Mouse (Mus musculus) kidney, embryonic 14.5 days (tissue): ENCODE data around the gene Eps8. TPM values are rescaled to one million over a fixed set of nuclear protein-coding genes. Genes with fewer than 3 reads are reported as not detected.
"Not testable (repeated sequence)": the region's sequence is repeated elsewhere in the genome, so short reads cannot be mapped to it uniquely, and the experiment has no call there.

Source experiments
- ATAC-seq: fragments of 200-750 bp; cut with Nextera tagmentation; 2 replicates; pipeline ENCODE4 v1.8.0; 2017; ENCODE audit warnings: moderate number of reproducible peaks, mild to moderate bottlenecking, moderate TSS enrichment, moderate library complexity; ENCODE audit not compliant: low FRiP score, low TSS enrichment
- H3K27ac ChIP-seq: fragments of 300-500 bp; sonication (generic); 2 replicates; pipeline ENCODE4 v1.5.1; 2014; ENCODE audit warnings: low read depth, mild to moderate bottlenecking, low read length, moderate library complexity, mixed read lengths
- H3K27me3 ChIP-seq: fragments of 300-500 bp; sonication (generic); 2 replicates; pipeline ENCODE4 v1.6.1; 2014; ENCODE audit warnings: mild to moderate bottlenecking, low read length; ENCODE audit not compliant: control insufficient read depth, insufficient read depth
- H3K36me3 ChIP-seq: fragments of 300-500 bp; sonication (generic); 2 replicates; pipeline ENCODE4 v1.6.1; 2014; ENCODE audit warnings: low read length, mixed read lengths; ENCODE audit not compliant: control insufficient read depth, insufficient read depth
- H3K4me1 ChIP-seq: fragments of 300-500 bp; sonication (generic); 2 replicates; pipeline ENCODE4 v1.6.1; 2014; ENCODE audit warnings: low read length, mixed read lengths; ENCODE audit not compliant: control insufficient read depth, insufficient read depth
- H3K4me2 ChIP-seq: fragments of 300-500 bp; sonication (generic); replicated peaks from 2 replicates; pipeline ENCODE4 v1.6.1; 2014; ENCODE audit warnings: low read depth, mild to moderate bottlenecking, low read length
- H3K4me3 ChIP-seq: fragments of 300-500 bp; sonication (generic); 2 replicates; pipeline ENCODE4 v1.5.1; 2014; ENCODE audit warnings: mild to moderate bottlenecking, low read length
- H3K9ac ChIP-seq: fragments of 300-500 bp; sonication (generic); 2 replicates; pipeline ENCODE4 v1.6.1; 2014; ENCODE audit warnings: low read depth, mild to moderate bottlenecking, low read length, moderate library complexity
- H3K9me3 ChIP-seq: fragments of 300-500 bp; sonication (generic); 2 replicates; pipeline ENCODE4 v1.6.1; 2016; ENCODE audit warnings: low read length; ENCODE audit not compliant: control insufficient read depth
- WGBS: fragments of 180-500 bp; shearing (Covaris S2); extraction: QIAGEN DNeasy Blood & Tissue Kit; methylation state at CpG from one replicate; pipeline ENCODE4 v1.1.7; 2014; 5-methylcytosine and 5-hydroxymethylcytosine counted together
- polyA plus RNA-seq: library from polyadenylated mRNA; unstranded; fragments of >200 nt; fragmentation: Nextera tagmentation; extraction: Ambion mirVana; gene quantifications from 2 replicates; pipeline ENCODE4 v1.2.1, GENCODE M21; 2014

Gene Eps8
- polyA plus RNA-seq, 1 experiment from 2014 or later: 28.5 TPM

DNA sequence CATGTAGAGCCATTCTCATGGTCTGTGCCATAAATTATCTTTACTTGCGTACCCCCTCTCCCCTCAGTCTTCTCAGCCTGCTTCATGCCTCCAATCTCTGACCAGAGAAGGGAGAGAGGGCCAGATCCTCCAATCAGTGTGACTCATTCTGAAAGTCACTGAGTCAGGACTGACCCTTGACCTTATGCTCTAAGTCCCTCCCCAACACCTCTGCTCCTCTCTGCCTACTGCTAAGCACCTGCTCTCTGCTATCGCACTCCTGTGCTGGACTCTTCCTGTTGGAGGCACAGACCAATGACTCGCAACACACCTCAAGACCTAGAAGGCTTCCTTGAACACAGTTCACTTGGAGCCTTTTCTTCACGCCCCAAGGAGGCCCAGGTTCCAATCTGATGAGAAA is 162.1 kb downstream of the Eps8 start:
- Histone ChIP-seq H3K9me3 (no peaks in the 10 kb centered on the region), H3K36me3 (no peaks in the 10 kb centered on the region), H3K4me3 (no peak overlapping the region), H3K4me1 (no peaks in the 10 kb centered on the region), H3K4me2 (no peak overlapping the region), H3K27me3 (no peaks in the 10 kb centered on the region), H3K27ac (no peak overlapping the region), H3K9ac (no peak overlapping the region)
- ATAC-seq: no peak
- WGBS: 80% methylated on average over 4 of the region's 4 CpGs

GRCm38 (mm10) chr6:137491659-137492058 is 163.0 kb downstream of the Eps8 start:
- Histone ChIP-seq H3K9ac (no peak overlapping the region), H3K36me3 (no peaks in the 10 kb centered on the region), H3K4me3 (no peak overlapping the region), H3K4me1 (no peaks in the 10 kb centered on the region), H3K27ac (no peak overlapping the region), H3K9me3 (no peaks in the 10 kb centered on the region), H3K4me2 (no peak overlapping the region), H3K27me3 (no peaks in the 10 kb centered on the region)
- no peak for ATAC-seq
- WGBS: 55% methylated on average over 2 of the region's 2 CpGs

GRCm38 (mm10) chr6:137490115-137490514 is 164.6 kb downstream of the Eps8 start:
- WGBS: 91% methylated on average over 14 of the region's 14 CpGs
- Histone ChIP-seq H3K27ac (no peak overlapping the region), H3K9ac (no peak overlapping the region), H3K9me3 (no peaks in the 10 kb centered on the region), H3K4me2 (no peak overlapping the region), H3K27me3 (no peaks in the 10 kb centered on the region), H3K4me1 (no peaks in the 10 kb centered on the region), H3K36me3 (no peaks in the 10 kb centered on the region), H3K4me3 (no peak overlapping the region)
- ATAC-seq: no peak

GRCm38 (mm10) chr6:137487443-137487842 is 167.2 kb downstream of the Eps8 start:
- 45% methylated on average over 6 of the region's 6 CpGs for WGBS
- no peaks in the 10 kb centered on the region for H3K4me1 ChIP-seq

GRCm38 (mm10) chr6:137482891-137483290 is 171.8 kb downstream of the Eps8 start:
- Histone ChIP-seq H3K36me3 (no peaks in the 10 kb centered on the region), H3K4me1 (no peaks in the 10 kb centered on the region), H3K4me2 (no peak overlapping the region), H3K27ac (no peak overlapping the region), H3K9ac (no peak overlapping the region), H3K4me3 (no peak overlapping the region), H3K9me3 (no peaks in the 10 kb centered on the region), H3K27me3 (no peaks in the 10 kb centered on the region)
- ATAC-seq: no peak
- WGBS: 91% methylated on average over 7 of the region's 7 CpGs

More at GRCm38 (mm10) chr6:137487443-137487842, 167.2 kb downstream of the Eps8 start:
- H3K9me3 ChIP-seq: no peaks in the 10 kb centered on the region
- H3K27me3 ChIP-seq: no peaks in the 10 kb centered on the region
- H3K9ac ChIP-seq: no peak overlapping the region
- no peaks in the 10 kb centered on the region for H3K36me3 ChIP-seq
- H3K27ac ChIP-seq: no peak overlapping the region
- no peak for ATAC-seq
- H3K4me3 ChIP-seq: no peak overlapping the region
- H3K4me2 ChIP-seq: no peak overlapping the region

- WGBS: 91% methylated on average over 5 of the region's 5 CpGs
- H3K4me2 ChIP-seq, H3K9me3 ChIP-seq, H3K4me1 ChIP-seq, H3K9ac ChIP-seq, H3K27me3 ChIP-seq, H3K4me3 ChIP-seq, H3K27ac ChIP-seq, H3K36me3 ChIP-seq, ATAC-seq: not testable (repeated sequence)
These were observed 179.0 kb downstream of the Eps8 start for GRCm38 (mm10) chr6:137475695-137476094.

- H3K36me3 ChIP-seq: no peaks in the 10 kb centered on the region
- no peak overlapping the region for H3K4me3 ChIP-seq
- H3K9me3 ChIP-seq: peaks cover 4% of the 10 kb centered on the region; the same call in 1 of the 2 replicates
- 77% methylated on average over 1 of the region's 1 CpGs for WGBS
- peaks cover 7% of the 10 kb centered on the region for H3K4me1 ChIP-seq
- ATAC-seq: no peak
- no peak overlapping the region for H3K27ac ChIP-seq
- H3K27me3 ChIP-seq: no peaks in the 10 kb centered on the region
- H3K9ac ChIP-seq: no peak overlapping the region
- H3K4me2 ChIP-seq: no peak overlapping the region
These were observed 181.2 kb downstream of the Eps8 start for GRCm38 (mm10) chr6:137473433-137473832.

- H3K9me3 ChIP-seq: peaks cover 4% of the 10 kb centered on the region; the same call in 1 of the 2 replicates
- no peaks in the 10 kb centered on the region for H3K36me3 ChIP-seq
- no peak overlapping the region for H3K27ac ChIP-seq
- H3K27me3 ChIP-seq: no peaks in the 10 kb centered on the region
- H3K4me3 ChIP-seq: no peak overlapping the region
- peaks cover 7% of the 10 kb centered on the region for H3K4me1 ChIP-seq
- 87% methylated on average over 9 of the region's 9 CpGs for WGBS
- no peak overlapping the region for H3K9ac ChIP-seq
- ATAC-seq: no peak
- H3K4me2 ChIP-seq: no peak overlapping the region
These were observed 182.5 kb downstream of the Eps8 start for GRCm38 (mm10) chr6:137472129-137472528.

DNA sequence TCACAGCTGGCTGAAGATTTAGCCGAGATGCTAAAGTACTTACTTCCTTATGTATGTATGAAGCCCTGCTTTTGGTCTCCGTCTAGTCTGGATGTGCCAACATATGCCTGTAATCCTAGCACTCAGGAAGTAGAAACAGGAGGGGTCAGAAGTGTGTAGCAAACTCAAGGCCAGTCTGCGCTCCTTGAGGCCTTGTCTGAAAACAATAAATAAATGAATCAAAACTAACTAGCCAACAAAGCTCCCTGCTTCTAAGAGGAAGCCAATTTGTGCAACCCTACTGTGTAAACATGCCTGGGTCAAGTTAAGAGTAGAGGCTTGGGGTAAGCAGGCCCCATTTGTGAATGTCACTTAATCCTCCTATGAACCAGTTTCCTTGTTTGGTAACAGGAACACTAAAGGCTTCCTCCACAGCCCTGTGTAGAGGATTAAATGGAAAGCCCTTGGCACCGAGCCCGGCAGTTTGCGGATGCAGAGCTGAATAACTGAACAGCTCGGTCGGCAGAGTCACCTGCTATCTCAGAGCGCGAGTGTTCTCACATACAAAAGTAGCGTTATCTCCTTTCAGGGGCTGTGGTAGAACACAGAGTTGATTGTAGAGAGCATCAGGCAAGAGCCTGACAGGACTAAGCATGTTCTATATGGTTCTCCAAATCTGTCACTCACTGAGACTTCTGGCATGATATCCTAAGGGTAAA is 183.6 kb downstream of the Eps8 start:
- WGBS: 63% methylated on average over 11 of the region's 11 CpGs
- peaks cover 7% of the 10 kb centered on the region for H3K4me1 ChIP-seq
- ATAC-seq: no peak

More for the DNA sequence above, 183.6 kb downstream of the Eps8 start:
- no peak overlapping the region for H3K9ac ChIP-seq
- no peaks in the 10 kb centered on the region for H3K36me3 ChIP-seq
- no peak overlapping the region for H3K4me2 ChIP-seq
- H3K27me3 ChIP-seq: no peaks in the 10 kb centered on the region
- H3K4me3 ChIP-seq: no peak overlapping the region
- H3K27ac ChIP-seq: no peak overlapping the region; the same call in 1 of the 2 replicates
- H3K9me3 ChIP-seq: peaks cover 2% of the 10 kb centered on the region; the same call in 1 of the 2 replicates
